Mouse (Mus musculus): ENCODE results near the gene Mrpl23.

DNA sequence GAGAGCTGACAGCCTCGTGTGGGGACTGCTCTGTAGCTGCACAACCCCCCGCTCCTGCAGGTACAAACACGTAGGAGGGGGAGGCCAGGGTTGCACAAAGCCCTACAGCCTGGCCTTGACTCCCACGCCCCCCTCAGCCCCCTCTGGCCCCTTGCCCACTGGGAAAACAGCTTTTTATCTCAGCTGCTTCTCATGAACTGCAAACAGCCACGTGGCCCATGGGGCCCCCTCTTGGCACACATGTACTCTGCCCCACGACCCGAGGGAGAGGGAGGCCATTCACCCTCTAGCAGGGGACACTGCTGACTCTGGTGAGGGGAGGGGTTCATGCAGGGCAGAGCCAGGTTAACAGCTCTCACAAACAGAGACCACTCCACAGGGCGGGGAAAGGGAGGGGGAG is 36.5 kb downstream of the Mrpl23 start:
- TF ChIP-seq CTCF (IDR thresholded peaks at IDR 0.05; ENCODE audit: borderline replicate concordance, extremely low read depth, insufficient read depth, insufficient read length) (no peak), POLR2A (IDR thresholded peaks at IDR 0.05; ENCODE audit: borderline replicate concordance, extremely low read depth, insufficient read depth, insufficient read length, poor library complexity, severe bottlenecking) (no peak)

Data from brain, embryonic 14.5 days (tissue).